Mouse (Mus musculus): ENCODE data around the gene Zfp13. TPM values are rescaled to one million over a fixed set of nuclear protein-coding genes. Genes with fewer than 3 reads are reported as not detected.

Zfp13 gene
- polyA plus RNA-seq, 1 experiment from 2014 or later = 3.4 TPM

DNA sequence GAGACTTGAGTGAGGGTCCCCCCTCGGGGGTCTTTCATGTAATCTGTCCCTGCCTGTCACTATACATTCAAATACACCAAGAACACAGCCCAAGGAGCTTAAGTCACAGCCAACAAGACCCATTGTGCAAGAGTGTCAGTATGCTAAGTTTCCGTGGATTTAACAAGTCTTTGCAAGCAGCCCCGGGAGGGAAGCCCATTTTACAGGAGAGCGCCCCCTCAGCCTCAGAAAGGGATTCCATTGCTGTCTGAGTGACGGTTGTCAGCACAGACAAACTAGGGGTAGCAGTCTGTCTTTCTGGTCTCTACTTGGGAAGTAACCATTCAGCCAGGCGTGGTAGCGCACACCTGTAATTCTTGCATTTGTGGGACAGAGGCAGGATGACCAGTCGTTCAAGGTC is 25.2 kb downstream of the Zfp13 start:
- Histone ChIP-seq H3K4me3 (ENCODE audit: low read depth, low read length) (no peak overlapping the region), H3K4me2 (replicated peaks; ENCODE audit: low read depth) (no peak overlapping the region), H3K27ac (ENCODE audit: low read depth, low read length) (no peak overlapping the region), H3K27me3 (replicated peaks; ENCODE audit: control insufficient read depth, insufficient read depth, low read length) (no peaks in the 10 kb centered on the region), H3K9ac (ENCODE audit: low read depth, low read length) (no peak overlapping the region), H3K4me1 (replicated peaks; ENCODE audit: control insufficient read depth, insufficient read depth, low read length) (no peaks in the 10 kb centered on the region), H3K36me3 (ENCODE audit: control insufficient read depth, insufficient read depth) (peaks cover 34% of the 10 kb centered on the region; the same call in 1 of the 2 replicates), H3K9me3 (ENCODE audit: control insufficient read depth) (no peaks in the 10 kb centered on the region)
- TF ChIP-seq CTCF (IDR thresholded peaks at IDR 0.05; ENCODE audit: low read depth) = no peak
- no peak for ATAC-seq
- WGBS = 89% methylated on average over 8 of the region's 8 CpGs

DNA sequence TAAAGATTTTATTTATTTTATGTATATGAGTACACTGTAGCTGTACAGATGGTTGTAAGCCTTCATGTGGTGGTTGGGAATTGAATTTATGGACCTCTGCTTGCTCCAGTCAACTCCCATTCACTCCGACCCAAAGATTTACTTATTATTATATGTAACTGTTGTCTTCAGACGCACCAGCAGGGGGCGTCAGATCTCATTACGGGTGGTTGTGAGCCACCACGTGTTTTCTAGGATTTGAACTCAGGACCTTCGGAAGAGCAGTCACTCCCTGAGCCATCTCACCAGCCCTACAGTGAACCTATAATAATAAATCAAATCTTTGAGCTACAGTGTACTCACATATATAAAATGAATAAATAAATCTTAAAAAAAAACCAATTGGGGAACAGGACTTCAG is 27.2 kb downstream of the Zfp13 start:
- H3K27me3 ChIP-seq (replicated peaks; ENCODE audit: control insufficient read depth, insufficient read depth, low read length) = no peaks in the 10 kb centered on the region
- TF ChIP-seq CTCF (IDR thresholded peaks at IDR 0.05; ENCODE audit: low read depth) = peak; percentile 49
- no peak overlapping the region for H3K27ac ChIP-seq (ENCODE audit: low read depth, low read length)
- WGBS = 80% methylated on average over 6 of the region's 6 CpGs
- no peak overlapping the region for H3K4me2 ChIP-seq (replicated peaks; ENCODE audit: low read depth)
- peaks cover 20% of the 10 kb centered on the region; the same call in 1 of the 2 replicates for H3K36me3 ChIP-seq (ENCODE audit: control insufficient read depth, insufficient read depth)
- no peak for ATAC-seq
- H3K4me1 ChIP-seq (replicated peaks; ENCODE audit: control insufficient read depth, insufficient read depth, low read length) = no peaks in the 10 kb centered on the region
- H3K9ac ChIP-seq (ENCODE audit: low read depth, low read length) = no peak overlapping the region
- H3K9me3 ChIP-seq (ENCODE audit: control insufficient read depth) = no peaks in the 10 kb centered on the region
- H3K4me3 ChIP-seq (ENCODE audit: low read depth, low read length) = no peak overlapping the region

DNA sequence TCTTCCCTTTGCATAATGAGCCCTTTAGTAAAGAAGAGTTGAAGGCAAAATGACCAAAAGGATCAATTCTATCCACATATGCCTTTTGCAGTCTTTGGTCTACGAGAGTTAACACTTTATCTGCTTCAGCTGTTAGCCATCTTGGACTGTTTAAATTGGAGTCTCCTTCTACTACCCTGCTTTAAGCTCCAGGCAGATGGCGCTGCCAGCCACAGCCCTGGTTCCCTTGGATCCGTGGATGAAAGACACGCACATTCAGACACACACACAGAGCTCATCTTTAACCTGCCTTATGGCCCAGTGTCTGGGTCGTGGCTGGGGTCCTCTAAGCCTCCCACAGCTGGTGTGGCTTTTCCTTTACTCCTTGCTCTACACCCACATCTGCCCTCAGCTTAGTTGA is 28.2 kb downstream of the Zfp13 start:
- WGBS = 24% methylated on average over 5 of the region's 5 CpGs
- peak; percentile 56 for TF ChIP-seq CTCF (IDR thresholded peaks at IDR 0.05; ENCODE audit: low read depth)
- Histone ChIP-seq H3K9me3 (ENCODE audit: control insufficient read depth) (no peaks in the 10 kb centered on the region), H3K36me3 (ENCODE audit: control insufficient read depth, insufficient read depth) (peaks cover 10% of the 10 kb centered on the region; the same call in 1 of the 2 replicates), H3K9ac (ENCODE audit: low read depth, low read length) (no peak overlapping the region), H3K27ac (ENCODE audit: low read depth, low read length) (no peak overlapping the region), H3K4me3 (ENCODE audit: low read depth, low read length) (no peak overlapping the region), H3K27me3 (replicated peaks; ENCODE audit: control insufficient read depth, insufficient read depth, low read length) (no peaks in the 10 kb centered on the region), H3K4me2 (replicated peaks; ENCODE audit: low read depth) (no peak overlapping the region), H3K4me1 (replicated peaks; ENCODE audit: control insufficient read depth, insufficient read depth, low read length) (no peaks in the 10 kb centered on the region)
- ATAC-seq = no peak

DNA sequence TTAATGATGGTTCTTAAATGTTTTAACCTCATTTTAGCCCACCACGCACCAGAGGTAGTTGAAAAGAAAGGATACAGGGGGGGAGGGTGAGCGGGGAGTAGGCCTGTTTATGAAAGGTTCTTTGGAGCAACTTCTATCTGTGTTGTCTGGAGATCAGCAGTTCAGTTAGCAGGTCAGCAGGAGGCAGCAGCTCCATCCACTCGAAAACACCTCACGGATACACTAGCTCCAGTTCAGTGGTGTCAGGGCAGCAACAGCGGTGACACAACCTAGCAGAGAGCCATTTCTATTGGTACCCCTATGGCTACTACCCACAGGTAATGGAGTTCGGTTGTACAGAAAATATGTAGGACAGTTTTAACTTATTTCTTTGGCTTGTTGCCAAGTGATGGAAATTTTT is 29.3 kb downstream of the Zfp13 start:
- Histone ChIP-seq H3K36me3 (ENCODE audit: control insufficient read depth, insufficient read depth) (no peaks in the 10 kb centered on the region), H3K27me3 (replicated peaks; ENCODE audit: control insufficient read depth, insufficient read depth, low read length) (no peaks in the 10 kb centered on the region), H3K4me3 (ENCODE audit: low read depth, low read length) (no peak overlapping the region), H3K4me2 (replicated peaks; ENCODE audit: low read depth) (no peak overlapping the region), H3K4me1 (replicated peaks; ENCODE audit: control insufficient read depth, insufficient read depth, low read length) (no peaks in the 10 kb centered on the region), H3K27ac (ENCODE audit: low read depth, low read length) (no peak overlapping the region), H3K9ac (ENCODE audit: low read depth, low read length) (no peak overlapping the region), H3K9me3 (ENCODE audit: control insufficient read depth) (no peaks in the 10 kb centered on the region)
- ATAC-seq = no peak
- peak; percentile 82 for TF ChIP-seq CTCF (IDR thresholded peaks at IDR 0.05; ENCODE audit: low read depth)
- 40% methylated on average over 6 of the region's 6 CpGs for WGBS

DNA sequence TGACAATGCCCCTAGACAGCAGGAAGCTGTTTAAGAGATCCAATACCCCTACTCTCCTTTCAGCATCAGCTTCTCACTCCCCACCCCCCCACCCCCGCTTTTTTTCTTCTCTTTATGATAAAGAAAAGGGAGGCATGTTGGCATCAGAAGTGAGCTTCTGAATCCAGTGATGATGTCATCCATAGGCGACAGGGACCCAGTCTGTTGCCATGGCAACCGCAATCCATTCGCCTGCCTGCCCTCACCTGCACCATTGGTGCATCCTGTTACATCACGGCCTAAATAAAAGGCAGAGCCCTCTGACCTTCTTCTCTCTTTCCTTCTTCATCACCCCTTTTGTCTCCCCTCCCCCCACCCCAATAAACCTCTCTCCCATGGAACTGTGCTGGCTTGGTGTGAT is 30.9 kb downstream of the Zfp13 start:
- no peak for ATAC-seq
- 38% methylated on average over 5 of the region's 5 CpGs for WGBS
- Histone ChIP-seq H3K9ac (ENCODE audit: low read depth, low read length) (no peak overlapping the region), H3K36me3 (ENCODE audit: control insufficient read depth, insufficient read depth) (no peaks in the 10 kb centered on the region), H3K4me1 (replicated peaks; ENCODE audit: control insufficient read depth, insufficient read depth, low read length) (no peaks in the 10 kb centered on the region), H3K27ac (ENCODE audit: low read depth, low read length) (no peak overlapping the region), H3K27me3 (replicated peaks; ENCODE audit: control insufficient read depth, insufficient read depth, low read length) (no peaks in the 10 kb centered on the region), H3K4me2 (replicated peaks; ENCODE audit: low read depth) (no peak overlapping the region), H3K9me3 (ENCODE audit: control insufficient read depth) (no peaks in the 10 kb centered on the region), H3K4me3 (ENCODE audit: low read depth, low read length) (no peak overlapping the region)
- TF ChIP-seq CTCF (IDR thresholded peaks at IDR 0.05; ENCODE audit: low read depth) = no peak

DNA sequence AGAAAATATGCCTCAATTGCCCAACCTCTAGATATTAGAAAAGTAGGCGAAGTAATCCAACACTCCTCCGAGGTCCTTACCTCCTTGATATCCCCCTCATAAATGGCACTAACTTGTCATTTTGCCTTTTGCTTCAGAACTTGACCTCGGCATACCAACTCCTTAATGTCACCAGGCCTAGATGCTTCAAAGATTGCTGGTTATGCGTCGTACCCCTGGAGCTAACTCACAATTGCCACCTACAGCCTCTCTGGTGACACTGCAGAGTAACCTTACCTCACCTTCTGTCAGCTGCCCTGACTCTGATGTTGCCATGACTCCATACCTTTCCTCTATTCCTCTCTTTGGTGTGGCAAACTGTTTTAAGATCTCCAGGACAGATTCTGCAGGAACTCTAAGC is 32.5 kb downstream of the Zfp13 start:
- Histone ChIP-seq H3K9ac (ENCODE audit: low read depth, low read length) (no peak overlapping the region), H3K4me3 (ENCODE audit: low read depth, low read length) (no peak overlapping the region), H3K9me3 (ENCODE audit: control insufficient read depth) (no peaks in the 10 kb centered on the region), H3K4me1 (replicated peaks; ENCODE audit: control insufficient read depth, insufficient read depth, low read length) (no peaks in the 10 kb centered on the region), H3K36me3 (ENCODE audit: control insufficient read depth, insufficient read depth) (no peaks in the 10 kb centered on the region), H3K27me3 (replicated peaks; ENCODE audit: control insufficient read depth, insufficient read depth, low read length) (no peaks in the 10 kb centered on the region), H3K4me2 (replicated peaks; ENCODE audit: low read depth) (no peak overlapping the region), H3K27ac (ENCODE audit: low read depth, low read length) (no peak overlapping the region)
- 41% methylated on average over 5 of the region's 5 CpGs for WGBS
- peak; percentile 67 for TF ChIP-seq CTCF (IDR thresholded peaks at IDR 0.05; ENCODE audit: low read depth)
- no peak for ATAC-seq

DNA sequence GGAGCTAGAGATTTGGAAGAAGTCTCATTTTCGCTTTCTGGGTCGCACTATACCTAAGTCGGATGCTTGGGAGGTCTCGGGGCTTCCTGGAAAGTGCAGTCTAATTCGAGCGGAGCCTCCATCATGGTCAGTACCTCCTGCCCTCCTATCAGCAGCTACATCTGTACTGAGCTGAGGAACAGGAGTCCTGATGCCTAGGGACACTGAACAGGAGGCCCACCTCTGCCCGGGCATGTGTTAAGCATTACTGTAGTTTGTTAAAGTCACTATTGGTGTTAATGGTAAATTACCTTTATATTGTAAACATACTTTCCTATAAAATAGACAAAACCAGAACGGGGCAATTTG is 34.9 kb downstream of the Zfp13 start:
- H3K27me3 ChIP-seq (replicated peaks; ENCODE audit: control insufficient read depth, insufficient read depth, low read length) = no peaks in the 10 kb centered on the region
- H3K36me3 ChIP-seq (ENCODE audit: control insufficient read depth, insufficient read depth) = peaks cover 12% of the 10 kb centered on the region; the same call in 1 of the 2 replicates
- H3K9me3 ChIP-seq (ENCODE audit: control insufficient read depth) = no peaks in the 10 kb centered on the region
- peak overlapping the region; percentile 77 for H3K9ac ChIP-seq (ENCODE audit: low read depth, low read length)
- peak overlapping the region; percentile 65 for H3K4me3 ChIP-seq (ENCODE audit: low read depth, low read length)
- under 1% methylated on average over 8 of the region's 8 CpGs for WGBS
- peak; percentile 65 for ATAC-seq
- H3K4me1 ChIP-seq (replicated peaks; ENCODE audit: control insufficient read depth, insufficient read depth, low read length) = no peaks in the 10 kb centered on the region
- peak overlapping the region; percentile 85 for H3K4me2 ChIP-seq (replicated peaks; ENCODE audit: low read depth)
- peak overlapping the region; percentile 93 for H3K27ac ChIP-seq (ENCODE audit: low read depth, low read length)
- no peak for TF ChIP-seq CTCF (IDR thresholded peaks at IDR 0.05; ENCODE audit: low read depth)
